Mouse (Mus musculus) hindbrain, embryonic 12.5 days (tissue): ENCODE measurements around the gene Olfr270. TPM values are rescaled to one million over a fixed set of nuclear protein-coding genes. Genes with fewer than 3 reads are reported as not detected.

Source experiments
- ATAC-seq: fragments of 200-750 bp; cut with Nextera tagmentation; 2 replicates; pipeline ENCODE4 v1.8.0; 2017; ENCODE audit warnings: moderate TSS enrichment; ENCODE audit not compliant: low FRiP score
- H3K27ac ChIP-seq: fragments of 300-500 bp; sonication (generic); 2 replicates; pipeline ENCODE4 v1.5.1; 2016; ENCODE audit warnings: mild to moderate bottlenecking
- H3K27me3 ChIP-seq: fragments of 300-500 bp; sonication (generic); 2 replicates; pipeline ENCODE4 v1.6.1; 2016; ENCODE audit warnings: mild to moderate bottlenecking
- H3K36me3 ChIP-seq: fragments of 300-500 bp; sonication (generic); 2 replicates; pipeline ENCODE4 v1.6.1; 2016; ENCODE audit warnings: mild to moderate bottlenecking
- H3K4me1 ChIP-seq: fragments of 300-500 bp; sonication (generic); 2 replicates; pipeline ENCODE4 v1.6.1; 2016
- H3K4me2 ChIP-seq: fragments of 300-500 bp; sonication (generic); replicated peaks from 2 replicates; pipeline ENCODE4 v1.6.1; 2016; ENCODE audit warnings: mild to moderate bottlenecking
- H3K4me3 ChIP-seq: fragments of 300-500 bp; sonication (generic); 2 replicates; pipeline ENCODE4 v1.5.1; 2016; ENCODE audit warnings: mild to moderate bottlenecking
- H3K9ac ChIP-seq: fragments of 300-500 bp; sonication (generic); 2 replicates; pipeline ENCODE4 v1.6.1; 2016; ENCODE audit warnings: mild to moderate bottlenecking, moderate library complexity
- H3K9me3 ChIP-seq: fragments of 300-500 bp; sonication (generic); replicated peaks from 2 replicates; pipeline ENCODE4 v1.6.1; 2016; ENCODE audit warnings: mild to moderate bottlenecking
- WGBS: fragments of 180-500 bp; shearing (Covaris S2); methylation state at CpG from one replicate; pipeline ENCODE4 v1.1.7; 2016; 5-methylcytosine and 5-hydroxymethylcytosine counted together
- polyA plus RNA-seq: library from polyadenylated mRNA; unstranded; fragments of >200 nt; fragmentation: Nextera tagmentation; extraction: Ambion mirVana; gene quantifications from 2 replicates; pipeline ENCODE4 v1.2.1, GENCODE M21; 2016

Gene Olfr270
- polyA plus RNA-seq, 1 experiment from 2014 or later, result not detected

- Histone ChIP-seq H3K27me3 (no peaks in the 10 kb centered on the region), H3K4me2 (no peak overlapping the region), H3K36me3 (no peaks in the 10 kb centered on the region), H3K4me3 (no peak overlapping the region), H3K9me3 (no peaks in the 10 kb centered on the region), H3K9ac (no peak overlapping the region), H3K4me1 (peaks cover 5% of the 10 kb centered on the region; the same call in 1 of the 2 replicates), H3K27ac (no peak overlapping the region)
- 71% methylated on average over 4 of the region's 4 CpGs for WGBS
- no peak for ATAC-seq
Observed at GRCm38 (mm10) chr4:53009183-53009582, 44.8 kb downstream of the Olfr270 start.

GRCm38 (mm10) chr4:53009871-53010270 is 45.5 kb downstream of the Olfr270 start:
- ATAC-seq, result no peak
- WGBS, result 92% methylated on average over 4 of the region's 4 CpGs
- H3K9me3 ChIP-seq, result no peaks in the 10 kb centered on the region
- H3K27ac ChIP-seq, result no peak overlapping the region
- H3K9ac ChIP-seq, result no peak overlapping the region
- no peaks in the 10 kb centered on the region for H3K27me3 ChIP-seq
- H3K36me3 ChIP-seq, result peaks cover 1% of the 10 kb centered on the region
- no peak overlapping the region for H3K4me2 ChIP-seq
- H3K4me1 ChIP-seq, result peaks cover 5% of the 10 kb centered on the region; the same call in 1 of the 2 replicates
- no peak overlapping the region for H3K4me3 ChIP-seq

- WGBS, result under 1% methylated on average over 63 of the region's 63 CpGs
- Histone ChIP-seq H3K36me3 (peaks cover 18% of the 10 kb centered on the region), H3K9me3 (peaks cover 5% of the 10 kb centered on the region; the same call in 1 of the 2 replicates), H3K27ac (peak within 1 kb of the TSS; percentile 81), H3K27me3 (no peaks in the 10 kb centered on the region), H3K4me3 (peak within 1 kb of the TSS; percentile 73), H3K4me2 (peak within 1 kb of the TSS; percentile 62), H3K4me1 (peaks cover 5% of the 10 kb centered on the region; the same call in 1 of the 2 replicates), H3K9ac (peak within 1 kb of the TSS; percentile 75)
- ATAC-seq, result peak; percentile 96
Observed at GRCm38 (mm10) chr4:53011732-53012361, 47.5 kb downstream of the Olfr270 start, which contains the start of gene Nipsnap3b. Gene Nipsnap3b, plus strand, starts transcription at chr4:53011880.

- no peak overlapping the region for H3K4me3 ChIP-seq
- peaks cover 8% of the 10 kb centered on the region; the same call in 1 of the 2 replicates for H3K9me3 ChIP-seq
- H3K27ac ChIP-seq, result no peak overlapping the region
- 89% methylated on average over 7 of the region's 7 CpGs for WGBS
- peaks cover 5% of the 10 kb centered on the region; the same call in 1 of the 2 replicates for H3K4me1 ChIP-seq
- H3K9ac ChIP-seq, result no peak overlapping the region
- ATAC-seq, result no peak
- H3K27me3 ChIP-seq, result no peaks in the 10 kb centered on the region
- H3K36me3 ChIP-seq, result peaks cover 32% of the 10 kb centered on the region
- H3K4me2 ChIP-seq, result no peak overlapping the region
Observed at GRCm38 (mm10) chr4:53014421-53014820, 50.1 kb downstream of the Olfr270 start.

GRCm38 (mm10) chr4:53015024-53015423 is 50.7 kb downstream of the Olfr270 start:
- Histone ChIP-seq H3K36me3 (peaks cover 32% of the 10 kb centered on the region), H3K4me2 (no peak overlapping the region), H3K9ac (no peak overlapping the region), H3K4me1 (peaks cover 5% of the 10 kb centered on the region; the same call in 1 of the 2 replicates), H3K4me3 (no peak overlapping the region), H3K27me3 (no peaks in the 10 kb centered on the region), H3K27ac (no peak overlapping the region), H3K9me3 (peaks cover 8% of the 10 kb centered on the region; the same call in 1 of the 2 replicates)
- no peak for ATAC-seq
- WGBS, result 96% methylated on average over 3 of the region's 3 CpGs

GRCm38 (mm10) chr4:53018392-53018791 is 54.0 kb downstream of the Olfr270 start:
- no peak overlapping the region for H3K27ac ChIP-seq
- H3K9me3 ChIP-seq, result peaks cover 8% of the 10 kb centered on the region; the same call in 1 of the 2 replicates
- H3K36me3 ChIP-seq, result peaks cover 52% of the 10 kb centered on the region
- H3K4me2 ChIP-seq, result no peak overlapping the region
- H3K9ac ChIP-seq, result no peak overlapping the region
- H3K27me3 ChIP-seq, result no peaks in the 10 kb centered on the region
- WGBS, result 96% methylated on average over 1 of the region's 1 CpGs
- no peak overlapping the region for H3K4me3 ChIP-seq
- no peak for ATAC-seq
- H3K4me1 ChIP-seq, result no peaks in the 10 kb centered on the region

Other genes starting within 250 kb of the Olfr270 start
- gene Olfr275, start 149.9 kb upstream of the Olfr270 start, polyA plus RNA-seq, result not detected in 2 replicates
- gene Olfr273, start 105.3 kb upstream of the Olfr270 start, polyA plus RNA-seq, result not detected in 2 replicates
- gene Olfr272, start 45.4 kb upstream of the Olfr270 start, polyA plus RNA-seq, result not detected in 2 replicates
- gene Nipsnap3a, start 24.7 kb downstream of the Olfr270 start, polyA plus RNA-seq, result not detected in 2 replicates
- 120 and 122 TPM in 2 replicates for gene Nipsnap3b, start 47.3 kb downstream of the Olfr270 start, polyA plus RNA-seq
- gene Abca1, start 195.3 kb downstream of the Olfr270 start, polyA plus RNA-seq, result 9.3 and 10.4 TPM in 2 replicates